Mouse (Mus musculus) bone marrow macrophage, adult 2 months (primary cell): ENCODE results near the gene Dpm3.

ENCODE experiments used
- CTCF ChIP-seq: IDR thresholded peaks from 2 replicates; pipeline ENCODE4 v1.5.1; 2012; ENCODE audit warnings: low read depth, mild to moderate bottlenecking, low read length, moderate library complexity
- POLR2A ChIP-seq: IDR thresholded peaks from 2 replicates; pipeline ENCODE4 v1.6.1; 2012; ENCODE audit warnings: mild to moderate bottlenecking, low read depth, low read length, borderline replicate concordance

DNA sequence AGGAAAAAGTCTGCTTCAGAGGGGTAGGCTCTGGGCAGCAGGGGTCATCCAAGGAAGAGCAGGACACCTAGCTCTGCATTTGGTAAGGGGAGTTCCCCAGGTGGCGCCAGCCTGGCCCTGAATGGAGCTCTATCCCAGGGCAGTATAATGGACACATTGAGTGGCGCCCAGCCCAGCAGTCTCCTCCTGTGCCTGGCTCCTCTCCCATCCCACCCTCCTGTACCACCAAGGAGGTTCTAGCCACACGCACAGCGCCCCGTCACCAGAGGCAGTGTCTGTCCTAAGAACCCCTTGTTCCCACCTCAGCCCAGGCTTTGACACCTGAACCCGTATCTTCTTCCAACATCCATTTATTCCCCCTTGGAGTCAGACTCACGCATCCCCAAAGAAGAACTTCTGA, 49.4 kb upstream of the Dpm3 start:
- TF ChIP-seq POLR2A (no peak), CTCF (no peak)
